Mouse (Mus musculus) ES-Bruce4 (cell line): ENCODE data around the gene Dcaf17. TPM values are rescaled to one million over a fixed set of nuclear protein-coding genes. Genes with fewer than 3 reads are reported as not detected.
A peak's percentile ranks its signal among the peaks of the same experiment; 100 is the strongest.

Experiments used
- H3K27ac ChIP-seq: 2 replicates; pipeline ENCODE4 v1.5.1; 2012; ENCODE audit warnings: low read length, inconsistent platforms; ENCODE audit not compliant: insufficient read depth
- H3K27me3 ChIP-seq: 2 replicates; pipeline ENCODE4 v1.6.1; 2012; ENCODE audit warnings: mild to moderate bottlenecking, low read length, inconsistent platforms; ENCODE audit not compliant: control insufficient read depth, poor library complexity, insufficient read depth, severe bottlenecking
- H3K36me3 ChIP-seq: 2 replicates; pipeline ENCODE4 v1.6.1; 2012; ENCODE audit warnings: inconsistent platforms, mild to moderate bottlenecking, low read length, moderate library complexity; ENCODE audit not compliant: control insufficient read depth, poor library complexity, insufficient read depth, severe bottlenecking
- H3K4me1 ChIP-seq: one replicate; pipeline ENCODE4 v1.8.1; 2011; ENCODE audit warnings: low read length; ENCODE audit not compliant: control insufficient read depth, insufficient read depth
- H3K4me3 ChIP-seq: 2 replicates; pipeline ENCODE4 v1.5.1; 2011; ENCODE audit warnings: low read depth, mild to moderate bottlenecking, low read length
- H3K9ac ChIP-seq: 2 replicates; pipeline ENCODE4 v1.6.1; 2012; ENCODE audit warnings: low read depth, mild to moderate bottlenecking, inconsistent platforms; ENCODE audit not compliant: poor library complexity, severe bottlenecking
- H3K9me3 ChIP-seq: replicated peaks from 2 replicates; pipeline ENCODE4 v1.6.1; 2012; ENCODE audit warnings: mild to moderate bottlenecking, low read length, inconsistent platforms; ENCODE audit not compliant: control insufficient read depth, poor library complexity, insufficient read depth, severe bottlenecking
- CTCF ChIP-seq: IDR thresholded peaks from one replicate; pipeline ENCODE4 v1.8.1; 2011; ENCODE audit warnings: low read depth, low read length
- EP300 ChIP-seq: IDR thresholded peaks from 2 replicates; pipeline ENCODE4 v1.6.1; 2011; ENCODE audit warnings: low read depth, low read length; ENCODE audit not compliant: insufficient read depth
- POLR2A ChIP-seq: IDR thresholded peaks from one replicate; pipeline ENCODE4 v1.8.1; 2011; ENCODE audit warnings: low read length; ENCODE audit not compliant: insufficient read depth
- polyA plus RNA-seq: library from polyadenylated mRNA; stranded (reverse); fragments of >200 nt; gene quantifications from 2 replicates; pipeline ENCODE4 v1.2.4, GENCODE M21; 2011; ENCODE audit warnings: low read depth; ENCODE audit not compliant: missing spikeins, insufficient read depth, insufficient read length

Dcaf17 gene
- polyA plus RNA-seq, 1 experiment = 52.8 TPM

DNA sequence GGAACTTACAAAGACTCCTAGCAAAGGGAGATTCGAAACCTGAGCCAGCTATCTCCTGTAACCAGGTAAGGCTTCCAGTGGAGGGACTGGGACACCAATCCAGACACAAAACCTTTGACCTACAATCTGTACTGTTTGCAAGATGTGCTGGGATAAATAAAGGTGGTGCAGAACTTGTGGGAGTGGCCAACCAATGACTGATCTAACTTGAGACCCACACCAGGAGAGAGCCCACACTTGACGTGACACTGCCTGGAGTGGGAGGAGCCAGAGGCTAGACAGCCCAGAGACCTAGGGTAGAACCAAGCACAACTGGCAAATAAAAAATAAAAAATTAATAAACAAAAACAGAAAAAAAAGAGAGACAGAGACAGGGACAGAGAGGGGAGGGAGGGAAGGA is 24.5 kb upstream of the Dcaf17 start:
- no peak overlapping the region for H3K4me3 ChIP-seq
- no peaks in the 10 kb centered on the region for H3K4me1 ChIP-seq
- H3K27me3 ChIP-seq = no peaks in the 10 kb centered on the region
- no peaks in the 10 kb centered on the region for H3K36me3 ChIP-seq
- H3K9me3 ChIP-seq = no peaks in the 10 kb centered on the region
- no peak overlapping the region for H3K9ac ChIP-seq
- no peak for TF ChIP-seq CTCF
- no peak for TF ChIP-seq POLR2A
- TF ChIP-seq EP300 = no peak
- no peak overlapping the region for H3K27ac ChIP-seq

DNA sequence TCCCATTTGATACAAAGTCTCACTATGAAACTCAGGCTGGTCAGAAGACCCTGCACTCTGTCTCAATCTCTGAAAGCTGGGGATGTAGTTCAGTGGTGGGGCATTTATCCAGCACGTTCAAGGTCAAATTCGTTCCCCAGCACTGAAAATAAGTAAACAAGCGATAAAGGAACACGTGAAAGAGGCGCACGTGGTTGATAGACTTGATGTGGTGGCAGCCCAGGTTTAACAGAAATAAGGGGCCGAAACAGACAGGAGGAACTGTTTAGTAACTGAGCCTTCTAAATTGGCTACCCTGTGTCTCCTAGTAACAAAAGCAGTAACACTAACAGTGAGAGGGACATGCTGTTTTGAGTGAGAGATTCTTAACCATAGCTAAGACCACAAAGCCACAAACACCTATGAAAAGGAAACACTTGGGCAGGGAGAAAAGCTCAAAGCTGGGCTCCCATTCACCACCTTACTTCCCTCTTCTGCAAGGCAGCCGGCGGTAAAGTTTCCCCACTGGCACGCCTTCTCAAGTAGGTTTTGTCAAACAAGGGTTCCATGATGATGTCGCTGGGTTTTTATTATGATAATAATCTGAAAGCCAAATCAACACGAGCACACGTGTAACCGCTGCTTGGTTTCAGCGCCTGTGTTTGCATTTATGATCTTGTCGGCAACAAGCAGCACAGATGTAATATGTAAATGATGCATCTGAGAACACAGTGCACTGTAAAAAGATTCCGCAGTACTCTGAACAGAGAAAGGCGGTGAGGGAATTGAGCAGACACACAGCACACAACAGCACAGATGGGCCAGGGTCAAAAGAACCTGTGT is 22.9 kb upstream of the Dcaf17 start:
- Histone ChIP-seq H3K4me3 (no peak overlapping the region), H3K9ac (no peak overlapping the region), H3K27ac (no peak overlapping the region), H3K9me3 (no peaks in the 10 kb centered on the region), H3K4me1 (no peaks in the 10 kb centered on the region), H3K27me3 (no peaks in the 10 kb centered on the region), H3K36me3 (no peaks in the 10 kb centered on the region)
- no peak for TF ChIP-seq CTCF
- no peak for TF ChIP-seq EP300
- TF ChIP-seq POLR2A = no peak

- Histone ChIP-seq H3K36me3 (no peaks in the 10 kb centered on the region), H3K9me3 (no peaks in the 10 kb centered on the region), H3K9ac (no peak overlapping the region), H3K4me3 (no peak overlapping the region), H3K27me3 (no peaks in the 10 kb centered on the region), H3K4me1 (no peaks in the 10 kb centered on the region), H3K27ac (no peak overlapping the region)
- TF ChIP-seq POLR2A (no peak), CTCF (no peak), EP300 (no peak)
Measured at GRCm38 (mm10) chr2:71033014-71033413, 22.1 kb upstream of the Dcaf17 start.

DNA sequence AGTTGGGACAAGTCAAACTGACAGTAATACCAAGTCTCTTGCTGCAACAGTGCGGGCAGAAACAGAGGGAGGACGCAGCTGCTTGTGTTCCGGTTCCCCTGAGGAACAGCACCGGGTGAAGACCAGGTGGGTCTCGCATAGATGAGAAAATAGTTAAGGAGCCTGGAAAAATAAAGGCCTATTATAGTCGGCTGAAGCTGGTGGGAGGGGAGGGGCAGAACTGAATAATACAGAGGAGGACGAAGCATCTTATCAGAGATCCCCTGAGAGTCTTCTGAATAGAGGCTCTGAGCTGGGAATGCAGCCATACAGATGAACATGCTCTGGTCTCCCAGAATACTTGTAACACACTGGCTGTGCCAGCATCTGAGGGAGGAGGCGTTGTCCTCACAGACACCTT is 21.1 kb upstream of the Dcaf17 start:
- Histone ChIP-seq H3K9me3 (no peaks in the 10 kb centered on the region), H3K9ac (no peak overlapping the region), H3K27ac (no peak overlapping the region), H3K4me3 (no peak overlapping the region), H3K27me3 (no peaks in the 10 kb centered on the region), H3K4me1 (no peaks in the 10 kb centered on the region), H3K36me3 (no peaks in the 10 kb centered on the region)
- TF ChIP-seq EP300 = no peak
- TF ChIP-seq CTCF = no peak
- TF ChIP-seq POLR2A = no peak

GRCm38 (mm10) chr2:71037447-71037846 is 17.7 kb upstream of the Dcaf17 start:
- H3K9me3 ChIP-seq = no peaks in the 10 kb centered on the region
- no peak for TF ChIP-seq CTCF
- no peak for TF ChIP-seq POLR2A
- no peak for TF ChIP-seq EP300
- no peaks in the 10 kb centered on the region for H3K27me3 ChIP-seq
- H3K27ac ChIP-seq = no peak overlapping the region
- no peak overlapping the region for H3K9ac ChIP-seq
- no peak overlapping the region for H3K4me3 ChIP-seq
- H3K36me3 ChIP-seq = no peaks in the 10 kb centered on the region
- no peaks in the 10 kb centered on the region for H3K4me1 ChIP-seq

- no peaks in the 10 kb centered on the region for H3K9me3 ChIP-seq
- peak overlapping the region; percentile 68 for H3K4me3 ChIP-seq
- H3K27me3 ChIP-seq = no peaks in the 10 kb centered on the region
- H3K4me1 ChIP-seq = no peaks in the 10 kb centered on the region
- no peak overlapping the region for H3K9ac ChIP-seq
- TF ChIP-seq CTCF (peak; percentile 82), POLR2A (no peak)
- no peak overlapping the region for H3K27ac ChIP-seq
- H3K36me3 ChIP-seq = no peaks in the 10 kb centered on the region
Measured at GRCm38 (mm10) chr2:71039522-71040121, 15.5 kb upstream of the Dcaf17 start.
